Comparison of ENCODE assay signal across 30 mouse cellular contexts in the genomic region with DNA sequence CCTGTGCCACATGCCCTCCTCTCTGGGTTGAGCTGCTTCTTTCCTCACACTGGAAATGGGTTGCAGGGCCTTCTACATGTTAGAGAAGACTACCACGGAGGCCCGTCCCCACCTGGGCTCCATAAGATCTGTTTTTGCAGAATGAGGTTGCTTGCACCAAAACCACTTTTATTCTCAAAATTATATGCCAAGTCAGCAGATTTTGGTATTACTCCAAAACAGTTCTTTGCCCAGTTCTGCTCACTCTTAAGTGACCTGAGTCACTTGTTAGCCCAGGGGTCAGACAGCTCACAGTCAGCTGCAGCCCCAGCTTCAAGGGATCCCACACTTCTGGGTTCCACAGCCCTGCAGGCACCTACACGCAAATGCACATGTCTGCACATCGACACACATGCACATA. TPM values are rescaled to one million over a fixed set of nuclear protein-coding genes. Genes with fewer than 3 reads are reported as not detected.
DNase-seq lines count a peak whose midpoint lies in the region; ATAC-seq and TF ChIP-seq lines count a peak whose summit lies in the region.
"Had no signal": no experiment of that assay in that cellular context is flagged by ENCODE, and none has a peak within 500 bp of the region (broad histone marks: within the 10 kb centered on the region; RNA-seq: fewer than 3 reads in every experiment).

No protein-coding gene starts in this region.

- no peak for TF ChIP-seq EP300 in MEL (IDR thresholded peaks at IDR 0.05; ENCODE audit: low read depth in 1 of 2, low read length in 2 of 2)

- TF ChIP-seq CTCF in spleen, adult 2 months (IDR thresholded peaks at IDR 0.05; ENCODE audit: extremely low read depth, insufficient read depth, insufficient read length, insufficient replicate concordance), result no peak
- no peak for TF ChIP-seq CTCF in MEL (IDR thresholded peaks at IDR 0.05 in 2 of 3, conservative IDR thresholded peaks at IDR 0.05 in 1 of 3; ENCODE audit: control insufficient read depth in 1 of 3, insufficient read depth in 1 of 3, low read depth in 2 of 3, low read length in 3 of 3, poor library complexity in 1 of 3, severe bottlenecking in 1 of 3)

- no peak for DNase-seq in spleen, adult 2 months (ENCODE audit: low read depth in 1 of 2, low spot score in 2 of 2)
- DNase-seq in spleen, postnatal 10 days (ENCODE audit: low spot score in 2 of 2), result no peak
- DNase-seq in MEL (ENCODE audit: low read depth, low spot score), result no peak
- DNase-seq in right cerebral cortex, postnatal 4 days, result no peak
- DNase-seq in layer of hippocampus, adult 11-12 months (ENCODE audit: low spot score), result no peak
- DNase-seq in left cerebral cortex, postnatal 10 days (ENCODE audit: extremely low spot score in 1 of 2, low spot score in 2 of 2), result no peak
- DNase-seq: adrenal gland, adult 2 months; adrenal gland, postnatal 10 days; adrenal gland, postnatal 25 days; B cell, adult 2 months; cerebellum, adult 11 months; cerebellum, adult 18-20 months; cerebellum, adult 8-10 months; cerebellum, adult 9-11 months; cerebellum, postnatal 14 days; cerebellum, postnatal 36 days; embryo, embryonic 11 days had no signal

- no peak for TF ChIP-seq POLR2A in spleen, adult 2 months (IDR thresholded peaks at IDR 0.05; ENCODE audit: low read depth, low read length)
- no peak for TF ChIP-seq POLR2A in MEL (IDR thresholded peaks at IDR 0.05; ENCODE audit: control insufficient read depth in 1 of 2, insufficient read depth in 1 of 2, low read depth in 1 of 2, low read length in 2 of 2, poor library complexity in 1 of 2)

- intact Hi-C loops in left cerebral cortex, postnatal 10 days (cut with DNase I), result no loop called here

- no peak for ATAC-seq in stomach, embryonic 16.5 days (ENCODE audit: insufficient read depth, low FRiP score)
- ATAC-seq: CD4-positive, CD25-positive, alpha-beta regulatory T cell, adult 4 months; forebrain, embryonic 14.5 days; forebrain, embryonic 16.5 days had no signal

- peaks cover 9% of the 10 kb centered on the region; the same call in 1 of the 2 replicates for H3K4me1 ChIP-seq in spleen, adult 2 months (ENCODE audit: control insufficient read depth, insufficient read depth, insufficient read length)
- H3K4me1 ChIP-seq in MEL (ENCODE audit: control insufficient read depth in 1 of 2, insufficient read depth in 2 of 2, low read length in 2 of 2), result no peaks in the 10 kb centered on the region
- H3K4me1 ChIP-seq in stomach, embryonic 16.5 days (ENCODE audit: control insufficient read depth, insufficient read depth, low read length), result no peaks in the 10 kb centered on the region; the same call in 1 of the 2 replicates
- H3K4me1 ChIP-seq: embryonic facial prominence, embryonic 13.5 days; embryonic facial prominence, embryonic 15.5 days; forebrain, embryonic 10.5 days; forebrain, embryonic 12.5 days had no signal

- peaks cover 3% of the 10 kb centered on the region; the same call in 1 of the 2 replicates for H3K36me3 ChIP-seq in spleen, adult 2 months (ENCODE audit: control insufficient read depth, insufficient read depth, low read length)
- H3K36me3 ChIP-seq in MEL (ENCODE audit: control insufficient read depth in 1 of 2, insufficient read depth in 2 of 2, low read length in 2 of 2), result no peaks in the 10 kb centered on the region; a peak in 1 of 4 replicates
- H3K36me3 ChIP-seq in stomach, embryonic 16.5 days (ENCODE audit: control insufficient read depth, insufficient read depth, low read length), result no peaks in the 10 kb centered on the region; the same call in 1 of the 2 replicates

- no peak overlapping the region for H3K4me3 ChIP-seq in spleen, adult 2 months (ENCODE audit: extremely low read depth, insufficient read depth, insufficient read length)
- H3K4me3 ChIP-seq in MEL (ENCODE audit: control insufficient read depth in 1 of 2, insufficient read depth in 1 of 2, low read depth in 2 of 2, low read length in 2 of 2), result no peak overlapping the region
- no peak overlapping the region for H3K4me3 ChIP-seq in stomach, embryonic 16.5 days (replicated peaks; ENCODE audit: low read length)
- H3K4me3 ChIP-seq: embryonic facial prominence, embryonic 13.5 days; embryonic facial prominence, embryonic 15.5 days; erythroblast, embryonic 14.5 days; forebrain, embryonic 10.5 days; forebrain, embryonic 12.5 days had no signal

- H3K27me3 ChIP-seq in spleen, adult 2 months (ENCODE audit: control insufficient read depth, insufficient read depth, low read length), result no peaks in the 10 kb centered on the region
- no peaks in the 10 kb centered on the region for H3K27me3 ChIP-seq in MEL (ENCODE audit: control insufficient read depth in 1 of 2, insufficient read depth in 2 of 2, low read length in 2 of 2)
- no peaks in the 10 kb centered on the region for H3K27me3 ChIP-seq in stomach, embryonic 16.5 days (ENCODE audit: control insufficient read depth, insufficient read depth, low read length)
- H3K27me3 ChIP-seq: embryonic facial prominence, embryonic 13.5 days; embryonic facial prominence, embryonic 15.5 days; forebrain, embryonic 12.5 days had no signal

- no peaks in the 10 kb centered on the region for H3K9me3 ChIP-seq in MEL (replicated peaks; ENCODE audit: insufficient read depth, low read length)
- no peaks in the 10 kb centered on the region for H3K9me3 ChIP-seq in stomach, embryonic 16.5 days (replicated peaks; ENCODE audit: control insufficient read depth, low read length)
- H3K9me3 ChIP-seq: embryonic facial prominence, embryonic 13.5 days; embryonic facial prominence, embryonic 15.5 days; forebrain, embryonic 12.5 days; G1E had no signal

- no peaks in the 10 kb centered on the region for H3K79me2 ChIP-seq in MEL (ENCODE audit: control insufficient read depth, insufficient read depth, low read length, poor library complexity)

- H3K4me2 ChIP-seq in stomach, embryonic 16.5 days (ENCODE audit: low read depth, low read length), result no peak overlapping the region
- H3K4me2 ChIP-seq: embryonic facial prominence, embryonic 13.5 days; embryonic facial prominence, embryonic 15.5 days; forebrain, embryonic 12.5 days had no signal

- H3K27ac ChIP-seq in spleen, adult 2 months (ENCODE audit: insufficient read depth, low read length), result peak overlapping the region; percentile 36; the same call in 1 of the 2 replicates
- no peak overlapping the region for H3K27ac ChIP-seq in MEL (ENCODE audit: control insufficient read depth, low read depth, low read length)
- peak overlapping the region; percentile 69 for H3K27ac ChIP-seq in stomach, embryonic 16.5 days (ENCODE audit: low read length)
- H3K27ac ChIP-seq: embryonic facial prominence, embryonic 13.5 days; embryonic facial prominence, embryonic 15.5 days; forebrain, embryonic 10.5 days; forebrain, embryonic 12.5 days had no signal

- H3K9ac ChIP-seq in MEL (ENCODE audit: control insufficient read depth, low read depth, low read length, poor library complexity, severe bottlenecking), result no peak overlapping the region
- no peak overlapping the region for H3K9ac ChIP-seq in stomach, embryonic 16.5 days (ENCODE audit: low read length)
- H3K9ac ChIP-seq: embryonic facial prominence, embryonic 13.5 days; embryonic facial prominence, embryonic 15.5 days; forebrain, embryonic 12.5 days had no signal

- no peak for TF ChIP-seq RAD21 in MEL (IDR thresholded peaks at IDR 0.05; ENCODE audit: low read depth, low read length)

- 85% methylated on average over 4 of the region's 4 CpGs for WGBS in spleen, adult 2 months
- WGBS in stomach, embryonic 16.5 days, result 87% methylated on average over 4 of the region's 4 CpGs

TF ChIP-seq in MEL, 35 proteins besides CTCF, POLR2A, EP300 and RAD21:
- peak; percentile 91 for TF ChIP-seq MAFK (IDR thresholded peaks at IDR 0.05; ENCODE audit: borderline replicate concordance, low read depth, low read length)
- TF ChIP-seq TAL1 (IDR thresholded peaks at IDR 0.05; ENCODE audit: low read length), result no peak

RNA-seq across cellular contexts. Expression of a gene that starts 15.4 kb away (rescaled TPM):
- polyA plus RNA-seq in spleen, adult 2 months (2012; rRNA removed), result 52.3 and 56.2 TPM in 2 replicates
- total RNA-seq in MEL (2012; rRNA removed), result 84.4 and 97.4 TPM in 2 replicates
- 100 to 1,000 TPM; 101 to 574 TPM for polyA plus RNA-seq in MEL (2012; ENCODE audit: insufficient read depth in 1 of 2, insufficient read length in 2 of 2, low read depth in 1 of 2, low replicate concordance in 2 of 2, missing spikeins in 1 of 2)
- 91.4 and 114 TPM in 2 replicates for polyA plus RNA-seq in stomach, embryonic 16.5 days (2015; fragmentation: Nextera tagmentation; extraction: Ambion mirVana)
- total RNA-seq in left cerebral cortex, postnatal 10 days (2021), result 10 to 100 TPM; 32.5 to 41.2 TPM

RNA-seq across cellular contexts. Expression of a gene that starts 15.5 kb away (rescaled TPM):
- polyA plus RNA-seq in spleen, adult 2 months (2012; rRNA removed), result 0.23 and 0.36 TPM in 2 replicates
- not detected in 2 replicates for total RNA-seq in MEL (2012; rRNA removed)
- polyA plus RNA-seq in MEL (2012; ENCODE audit: insufficient read depth in 1 of 2, insufficient read length in 2 of 2, low read depth in 1 of 2, low replicate concordance in 2 of 2, missing spikeins in 1 of 2), result not detected
- 16.4 and 26.0 TPM in 2 replicates for polyA plus RNA-seq in stomach, embryonic 16.5 days (2015; fragmentation: Nextera tagmentation; extraction: Ambion mirVana)
- not detected for total RNA-seq in left cerebral cortex, postnatal 10 days (2021)
- total RNA-seq: adrenal gland, adult 2 months; adrenal gland, postnatal 10 days; adrenal gland, postnatal 25 days; adrenal gland, postnatal 4 days; common myeloid progenitor, adult 5-6 weeks; G1E had no signal
- polyA plus RNA-seq: adrenal gland, adult 2 months; CD4-positive, CD25-positive, alpha-beta regulatory T cell, adult 4 months; embryonic facial prominence, embryonic 11.5 days; erythroblast, embryonic 14.5 days; forebrain, embryonic 10.5 days; forebrain, embryonic 12.5 days; forebrain, embryonic 16.5 days; G1E had no signal

RNA-seq across cellular contexts. Expression of a gene that starts 25.9 kb away (rescaled TPM):
- 23.2 and 27.3 TPM in 2 replicates for polyA plus RNA-seq in spleen, adult 2 months (2012; rRNA removed)
- 17.8 and 21.0 TPM in 2 replicates for total RNA-seq in MEL (2012; rRNA removed)
- 10 to 100 TPM in 1 of 2 experiments, not detected in 1; 33.3 TPM for polyA plus RNA-seq in MEL (2012; ENCODE audit: insufficient read depth in 1 of 2, insufficient read length in 2 of 2, low read depth in 1 of 2, low replicate concordance in 2 of 2, missing spikeins in 1 of 2)
- polyA plus RNA-seq in stomach, embryonic 16.5 days (2015; fragmentation: Nextera tagmentation; extraction: Ambion mirVana), result 35.6 and 43.4 TPM in 2 replicates
- 10 to 100 TPM; 11.9 to 13.0 TPM for total RNA-seq in left cerebral cortex, postnatal 10 days (2021)

RNA-seq across cellular contexts. Expression of a gene that starts 26.0 kb away (rescaled TPM):
- 0.29 and 0.61 TPM in 2 replicates for polyA plus RNA-seq in spleen, adult 2 months (2012; rRNA removed)
- 0.26 and 0.58 TPM in 2 replicates for total RNA-seq in MEL (2012; rRNA removed)
- under 1 TPM in 1 of 2 experiments, not detected in 1; 0.50 TPM for polyA plus RNA-seq in MEL (2012; ENCODE audit: insufficient read depth in 1 of 2, insufficient read length in 2 of 2, low read depth in 1 of 2, low replicate concordance in 2 of 2, missing spikeins in 1 of 2)
- polyA plus RNA-seq in stomach, embryonic 16.5 days (2015; fragmentation: Nextera tagmentation; extraction: Ambion mirVana), result 3.5 and 4.0 TPM in 2 replicates
- 1 to 10 TPM; 7.7 to 8.3 TPM for total RNA-seq in left cerebral cortex, postnatal 10 days (2021)
- total RNA-seq: common myeloid progenitor, adult 5-6 weeks had no signal
- polyA plus RNA-seq: G1E had no signal

RNA-seq across cellular contexts. Expression of a gene that starts 31.0 kb away (rescaled TPM):
- 11.2 and 13.1 TPM in 2 replicates for polyA plus RNA-seq in spleen, adult 2 months (2012; rRNA removed)
- total RNA-seq in MEL (2012; rRNA removed), result 3.6 and 4.7 TPM in 2 replicates
- 1 to 10 TPM in 1 of 2 experiments, not detected in 1; 5.8 TPM for polyA plus RNA-seq in MEL (2012; ENCODE audit: insufficient read depth in 1 of 2, insufficient read length in 2 of 2, low read depth in 1 of 2, low replicate concordance in 2 of 2, missing spikeins in 1 of 2)
- 5.5 and 5.6 TPM in 2 replicates for polyA plus RNA-seq in stomach, embryonic 16.5 days (2015; fragmentation: Nextera tagmentation; extraction: Ambion mirVana)
- total RNA-seq in left cerebral cortex, postnatal 10 days (2021), result 100 to 1,000 TPM; 105 to 110 TPM

Comparison
In these comparisons a context has a peak if more than half of its experiments do, and no peak if none do; other contexts are left out.
1. RNA of a gene that starts 15.5 kb away (polyA plus RNA-seq): 16.4 to 26.0 TPM in stomach, embryonic 16.5 days; 0.23 to 0.36 TPM in spleen, adult 2 months and not detected in MEL; every median in the first group is over 10 times any median in the second.